Mouse (Mus musculus) thymus, adult 2 months (tissue): Measurements from ENCODE around the gene Crip1.

Experiments
- CTCF ChIP-seq: fragments of 200-500 bp; IDR thresholded peaks from 2 replicates; pipeline ENCODE4 v1.5.1; 2012; ENCODE audit warnings: mild to moderate bottlenecking, control low read depth, low read length, moderate library complexity, borderline replicate concordance; ENCODE audit not compliant: control insufficient read depth, poor library complexity, insufficient read depth; ENCODE audit errors: extremely low read depth
- POLR2A ChIP-seq: fragments of 200-500 bp; IDR thresholded peaks from 2 replicates; pipeline ENCODE4 v1.6.1; 2012; ENCODE audit warnings: mild to moderate bottlenecking, low read length, control low read depth, moderate library complexity; ENCODE audit not compliant: control insufficient read depth, poor library complexity, insufficient read depth; ENCODE audit errors: extremely low read depth

GRCm38 (mm10) chr12:113149896-113150295 lies 3.8 kb downstream of the Crip1 start:
- TF ChIP-seq CTCF (no peak), POLR2A (no peak)
